Mouse (Mus musculus): Measurements from ENCODE around the gene Ngdn.

Ngdn gene

GRCm38 (mm10) chr14:55000814-55001213 lies 14.4 kb upstream of the Ngdn start:
- DNase-seq: no peak

GRCm38 (mm10) chr14:55001446-55001845 lies 13.8 kb upstream of the Ngdn start:
- DNase-seq: no peak

GRCm38 (mm10) chr14:55001938-55002686 lies 13.1 kb upstream of the Ngdn start:
- no peak for DNase-seq

GRCm38 (mm10) chr14:55002687-55003120 lies 12.6 kb upstream of the Ngdn start:
- DNase-seq: no peak

GRCm38 (mm10) chr14:55003878-55004855 lies 11.1 kb upstream of the Ngdn start:
- peak in 1 of 2 experiments; percentile 49 for DNase-seq

- DNase-seq: no peak
Measured at GRCm38 (mm10) chr14:55005506-55005905, 9.7 kb upstream of the Ngdn start.

GRCm38 (mm10) chr14:55005967-55006366 lies 9.3 kb upstream of the Ngdn start:
- DNase-seq: no peak

GRCm38 (mm10) chr14:55006541-55006940 lies 8.7 kb upstream of the Ngdn start:
- DNase-seq: no peak

- no peak for DNase-seq
Measured at GRCm38 (mm10) chr14:55007120-55007908, 7.9 kb upstream of the Ngdn start.

GRCm38 (mm10) chr14:55008417-55008816 lies 6.8 kb upstream of the Ngdn start:
- no peak for DNase-seq

GRCm38 (mm10) chr14:55011116-55011515 lies 4.1 kb upstream of the Ngdn start:
- DNase-seq: peak in 1 of 2 experiments; percentile 60

- no peak for DNase-seq
Measured at GRCm38 (mm10) chr14:55014591-55014990, 663 bp upstream of the Ngdn start.

- peak in 1 of 2 experiments; percentile 57 for DNase-seq
Measured at GRCm38 (mm10) chr14:55015767-55016111, 485 bp downstream of the Ngdn start.

GRCm38 (mm10) chr14:55016876-55017275 lies 1.6 kb downstream of the Ngdn start:
- no peak for DNase-seq

- no peak for DNase-seq
Measured at GRCm38 (mm10) chr14:55020394-55020793, 5.1 kb downstream of the Ngdn start.

GRCm38 (mm10) chr14:55023011-55023410 lies 7.8 kb downstream of the Ngdn start:
- DNase-seq: no peak

GRCm38 (mm10) chr14:55024236-55024635 lies 9.0 kb downstream of the Ngdn start:
- peak; percentile 85 to 88 for DNase-seq

GRCm38 (mm10) chr14:55025527-55025926 lies 10.3 kb downstream of the Ngdn start:
- no peak for DNase-seq

- no peak for DNase-seq
Measured at GRCm38 (mm10) chr14:55027251-55027650, 12.0 kb downstream of the Ngdn start.

GRCm38 (mm10) chr14:55027653-55028052 lies 12.4 kb downstream of the Ngdn start:
- DNase-seq: peak; percentile 73 to 78

GRCm38 (mm10) chr14:55028333-55028835 lies 13.1 kb downstream of the Ngdn start:
- DNase-seq: peak; percentile 46 to 61

GRCm38 (mm10) chr14:55029034-55029698 lies 13.9 kb downstream of the Ngdn start:
- DNase-seq: peak; percentile 81 to 87

All from cerebellum, postnatal 14 days (tissue).